Mouse (Mus musculus) bone marrow macrophage, adult 2 months (primary cell): Measurements from ENCODE around the gene Cib1.

Experiments used
- CTCF ChIP-seq: IDR thresholded peaks from 2 replicates; pipeline ENCODE4 v1.5.1; 2012; ENCODE audit warnings: low read depth, mild to moderate bottlenecking, low read length, moderate library complexity
- POLR2A ChIP-seq: IDR thresholded peaks from 2 replicates; pipeline ENCODE4 v1.6.1; 2012; ENCODE audit warnings: mild to moderate bottlenecking, low read depth, low read length, borderline replicate concordance

DNA sequence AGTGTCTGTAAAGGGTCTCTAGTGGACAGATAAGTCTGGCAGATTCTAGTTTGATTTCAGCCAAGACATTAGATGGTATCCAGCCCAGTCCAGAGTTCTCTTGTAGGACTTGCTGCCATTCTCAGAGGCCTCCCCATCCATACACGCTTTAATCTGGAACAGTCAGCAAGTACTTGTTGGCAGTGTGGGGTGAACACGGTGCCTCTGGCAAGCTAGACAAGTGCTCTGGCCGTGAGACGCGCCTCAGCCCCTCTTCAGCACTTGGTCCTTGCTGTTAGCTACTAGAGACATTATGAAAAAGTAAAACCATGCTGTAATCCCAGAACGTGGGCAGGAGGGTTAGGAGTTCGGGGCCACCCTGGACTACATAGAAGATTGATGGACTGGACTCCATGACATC lies 19.0 kb downstream of the Cib1 start:
- TF ChIP-seq POLR2A (no peak), CTCF (no peak)
